Mouse (Mus musculus) A20 (cell line): Measurements from ENCODE around the gene Mgst3.
A peak's percentile ranks its signal among the peaks of the same experiment; 100 is the strongest.
"Not testable (repeated sequence)": the region's sequence is repeated elsewhere in the genome, so short reads cannot be mapped to it uniquely, and the experiment has no call there.

ENCODE experiments used
- DNase-seq: peaks from one replicate; pipeline ENCODE4 v3.0.0-alpha.2; 2011; ENCODE audit warnings: low read depth, low spot score

Mgst3 gene

DNA sequence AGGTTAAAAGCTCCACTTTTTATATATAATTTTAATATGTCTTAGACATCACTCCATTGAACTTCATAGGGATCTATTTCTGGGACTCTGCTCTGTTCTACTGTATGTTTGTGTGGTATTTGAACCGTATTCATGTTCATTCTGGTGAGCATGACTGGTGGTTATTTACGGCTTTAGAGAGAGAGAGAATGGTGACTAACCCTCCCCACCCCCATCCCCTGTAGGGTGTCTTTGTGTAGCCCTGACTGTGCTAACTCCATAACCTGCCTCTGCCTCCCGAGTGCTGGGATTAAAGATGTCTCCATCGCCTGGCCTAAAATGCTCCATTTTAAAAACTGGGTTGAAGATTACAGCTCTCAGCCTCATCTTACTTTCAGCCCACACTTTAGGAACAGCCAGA is 33.4 kb downstream of the Mgst3 start:
- no peak for DNase-seq

- no peak for DNase-seq
Measured at GRCm38 (mm10) chr1:167358731-167359130, 34.9 kb downstream of the Mgst3 start.

- DNase-seq = no peak
Measured at GRCm38 (mm10) chr1:167357387-167357786, 36.3 kb downstream of the Mgst3 start.

- DNase-seq = no peak
Measured at GRCm38 (mm10) chr1:167352403-167352802, 41.2 kb downstream of the Mgst3 start.

DNA sequence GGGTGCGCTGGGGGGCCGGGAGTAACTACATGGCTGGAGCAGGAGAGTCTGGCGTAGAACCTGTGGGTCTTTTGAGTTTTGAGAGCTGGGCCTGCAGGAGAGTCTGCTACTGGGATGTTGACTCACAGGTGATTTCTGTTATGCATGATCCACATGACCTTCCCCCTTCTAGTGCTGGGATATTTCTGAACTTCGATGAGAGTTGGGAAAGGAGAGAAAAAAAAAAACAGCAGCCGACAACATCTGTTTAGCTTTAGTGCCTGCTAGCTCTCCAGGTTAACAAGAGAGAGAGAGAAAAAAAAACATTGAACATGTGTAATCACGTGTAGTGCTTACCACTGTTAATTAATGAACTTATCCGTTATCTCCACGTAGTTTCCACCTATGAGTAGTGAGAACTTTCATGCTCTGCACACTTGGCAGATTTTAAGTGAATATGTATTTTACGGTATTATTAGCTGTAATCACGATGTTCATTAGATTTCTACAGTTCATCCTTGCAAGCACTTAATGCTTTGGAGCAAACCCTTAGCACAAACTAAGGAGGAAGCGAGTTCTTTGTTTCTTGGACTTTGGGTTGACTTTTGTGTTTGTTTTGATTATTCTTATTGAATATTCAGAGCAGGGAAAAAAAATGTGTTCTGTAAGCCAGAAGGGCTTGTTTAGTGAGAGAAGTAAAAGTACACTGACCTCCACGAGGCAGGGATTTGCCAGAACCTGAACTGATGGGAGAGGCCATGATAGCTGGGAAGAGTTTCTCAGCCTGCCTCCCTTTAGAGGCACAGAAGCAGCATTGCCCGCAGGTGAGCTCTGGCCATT is 42.8 kb downstream of the Mgst3 start:
- DNase-seq = no peak

- DNase-seq = peak; percentile 96
Measured at GRCm38 (mm10) chr1:167349815-167350596, 43.6 kb downstream of the Mgst3 start, which contains the start of gene Aldh9a1. Gene Aldh9a1, plus strand, starts transcription at chr1:167349991.

- DNase-seq = peak; percentile 61
Measured at GRCm38 (mm10) chr1:167349206-167349605, 44.4 kb downstream of the Mgst3 start.

DNA sequence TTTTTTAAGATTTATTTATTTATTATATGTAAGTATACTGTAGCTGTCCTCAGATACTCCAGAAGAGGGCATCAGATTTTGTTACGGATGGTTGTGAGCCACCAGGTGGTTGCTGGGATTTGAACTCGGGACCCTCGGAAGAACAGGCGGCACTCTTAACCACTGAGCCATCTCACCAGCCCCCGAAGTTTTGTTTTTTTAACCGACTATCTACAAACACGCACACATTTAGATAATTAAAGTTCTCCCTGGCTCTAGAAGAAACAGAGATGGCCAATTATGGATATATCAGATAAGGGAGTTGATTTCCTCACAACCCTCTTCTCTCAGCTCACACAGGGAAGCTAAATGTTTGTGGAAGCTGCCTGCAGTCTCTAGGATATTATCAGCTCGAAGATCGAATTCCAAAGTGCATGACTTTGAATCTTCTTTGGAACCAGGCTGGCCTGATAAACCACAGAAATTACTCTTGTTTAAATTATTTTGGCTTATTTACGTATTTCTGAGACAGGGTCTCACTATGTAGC is 47.6 kb downstream of the Mgst3 start:
- not testable (repeated sequence) for DNase-seq

GRCm38 (mm10) chr1:167342831-167343230 is 50.8 kb downstream of the Mgst3 start:
- DNase-seq = no peak

- DNase-seq = peak; percentile 39
Measured at GRCm38 (mm10) chr1:167340910-167341528, 52.6 kb downstream of the Mgst3 start.

DNA sequence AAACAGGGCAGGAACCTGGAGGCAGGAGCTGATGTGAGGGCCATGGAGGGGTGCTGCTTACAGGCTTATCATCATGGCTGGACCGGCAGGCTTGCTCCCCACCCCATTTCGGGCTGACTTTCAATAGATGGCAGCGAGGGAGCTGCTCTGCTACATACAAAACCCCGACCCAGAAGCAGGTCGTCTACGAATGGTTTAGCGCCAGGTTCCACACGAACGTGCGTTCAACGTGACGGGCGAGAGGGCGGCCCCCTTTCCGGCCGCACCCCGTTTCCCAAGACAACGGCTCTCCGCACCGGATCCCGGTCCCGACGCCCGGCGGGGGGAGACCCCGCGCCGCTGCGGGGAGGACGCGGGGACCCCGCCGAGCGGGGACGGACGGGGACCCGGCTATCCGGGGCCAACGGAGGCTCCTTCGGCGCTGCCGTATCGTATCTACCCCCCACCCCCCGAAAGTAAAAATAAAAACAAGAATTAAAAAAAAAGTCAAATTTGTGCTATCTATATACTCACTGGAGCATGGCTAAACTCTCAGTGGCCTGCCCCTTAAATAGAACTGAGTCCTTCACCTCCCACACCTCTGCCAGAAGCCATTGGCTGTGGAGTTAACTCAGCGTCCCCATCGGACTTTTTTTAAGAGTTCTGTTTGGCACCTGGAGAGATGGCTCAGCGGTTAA is 53.4 kb downstream of the Mgst3 start:
- DNase-seq = peak; percentile 66

- DNase-seq = peak; percentile 49
Measured at GRCm38 (mm10) chr1:167339177-167339781, 54.4 kb downstream of the Mgst3 start.

DNA sequence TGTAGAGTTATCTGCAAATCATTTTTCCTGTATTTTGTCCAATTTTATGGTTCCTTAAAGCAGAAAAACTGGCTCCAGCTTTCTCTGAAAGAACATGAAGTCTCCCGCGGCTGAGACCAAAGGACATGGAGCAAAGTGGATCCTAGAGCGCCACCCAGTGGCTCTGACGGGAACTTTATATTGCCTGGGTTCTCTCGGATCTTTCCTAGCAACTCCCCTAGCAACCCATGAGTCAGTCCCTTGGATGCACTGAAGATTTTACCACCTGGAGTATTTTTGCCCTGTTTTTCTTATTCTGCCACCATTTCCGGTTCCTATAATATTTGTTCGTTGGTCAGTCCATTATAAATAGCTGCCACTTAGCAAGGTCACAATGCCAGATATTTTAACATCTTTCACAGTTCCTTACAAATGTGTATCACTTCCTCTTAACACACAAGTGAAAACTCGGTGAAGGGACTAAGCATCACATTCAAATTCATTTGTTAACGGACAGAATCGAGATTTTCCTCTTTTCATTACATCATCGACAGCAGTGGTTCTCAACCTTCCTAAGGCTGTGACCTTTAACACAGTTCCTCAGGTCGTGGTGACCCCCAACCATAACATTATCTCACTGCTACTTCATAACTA is 56.1 kb downstream of the Mgst3 start:
- DNase-seq = peak; percentile 88

- peak; percentile 10 for DNase-seq
Measured at GRCm38 (mm10) chr1:167336398-167336797, 57.2 kb downstream of the Mgst3 start.

DNA sequence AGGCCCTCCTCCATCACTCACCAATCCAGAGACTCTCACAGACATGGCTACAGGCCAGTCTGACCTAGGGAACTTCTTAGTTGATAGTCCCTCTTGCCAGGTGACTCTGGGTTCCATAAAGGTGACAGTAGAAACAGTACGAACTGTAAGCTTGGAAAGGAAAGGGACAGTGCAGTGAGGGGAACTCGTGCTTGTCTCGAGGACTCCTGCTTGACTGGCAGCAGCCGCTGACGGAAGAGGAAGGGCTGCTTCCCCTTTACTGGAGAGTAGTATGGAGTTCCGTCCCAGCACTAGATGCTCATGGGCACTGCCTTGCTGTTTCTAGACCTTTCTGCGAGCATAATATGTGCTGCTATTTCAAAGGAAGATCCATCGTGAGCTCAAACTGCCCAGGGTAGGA is 62.5 kb downstream of the Mgst3 start:
- DNase-seq = no peak

DNA sequence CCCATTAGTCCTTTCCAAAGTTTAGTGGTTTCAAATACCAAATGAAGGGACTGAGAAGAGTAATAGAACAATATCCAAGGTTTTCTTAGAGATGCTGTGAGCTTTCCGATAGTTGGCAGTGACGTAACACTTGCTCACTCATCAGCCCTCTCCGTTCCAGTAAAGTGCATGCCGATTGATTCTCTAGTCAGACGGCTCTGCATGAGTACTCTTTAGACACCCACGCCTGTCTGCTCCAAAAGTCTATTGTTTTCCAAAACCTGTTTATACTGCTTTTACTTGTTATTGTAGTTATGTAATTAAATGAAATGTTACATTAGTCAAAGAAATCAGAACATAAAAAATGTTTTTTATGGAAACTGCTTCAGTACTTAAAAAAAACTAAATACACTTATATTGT is 64.9 kb downstream of the Mgst3 start:
- no peak for DNase-seq
